Mouse (Mus musculus) ES-E14 (cell line): ENCODE data around the gene Apeh.

ENCODE experiments used
- CHD2 ChIP-seq: IDR thresholded peaks from 2 replicates; pipeline ENCODE4 v1.6.1; 2014; ENCODE audit warnings: mild to moderate bottlenecking, low read depth, low read length, inconsistent platforms
- MAFK ChIP-seq: IDR thresholded peaks from 2 replicates; pipeline ENCODE4 v1.6.1; 2014; ENCODE audit warnings: mild to moderate bottlenecking, low read depth, low read length, inconsistent platforms; ENCODE audit not compliant: insufficient read depth

GRCm38 (mm10) chr9:108083561-108083960 is 10.8 kb downstream of the Apeh start:
- TF ChIP-seq MAFK (no peak), CHD2 (no peak)
